Mouse (Mus musculus) thymus, postnatal 14 days (tissue): ENCODE measurements around the gene Gkn1.

Experiments
- DNase-seq: peaks from one replicate; pipeline ENCODE4 v3.0.0; 2021

The Gkn1 gene

DNA sequence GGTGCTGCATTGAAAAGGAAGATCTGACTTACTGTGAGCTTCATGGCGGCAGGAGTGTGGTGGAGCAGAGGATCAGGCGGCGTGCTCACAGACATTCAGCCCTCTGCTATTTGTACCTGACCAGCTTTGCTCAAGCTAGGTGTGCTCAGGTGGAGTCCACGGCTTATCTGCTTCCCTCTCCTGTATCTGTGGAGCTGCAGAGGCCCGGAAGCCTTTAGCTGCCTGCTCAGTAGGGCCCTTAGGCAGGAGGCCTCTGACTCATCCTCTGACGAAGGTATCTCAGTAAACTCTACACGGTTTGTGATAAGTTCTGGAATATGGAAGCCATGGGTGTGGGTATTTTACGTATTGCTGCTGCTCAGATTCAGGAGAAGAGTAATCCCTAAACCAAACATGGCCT lies at the start of gene Gkn1:
TSS of gene Gkn1 (minus strand) at position 114 of the 400 bp plus-strand sequence.
- no peak for DNase-seq

DNA sequence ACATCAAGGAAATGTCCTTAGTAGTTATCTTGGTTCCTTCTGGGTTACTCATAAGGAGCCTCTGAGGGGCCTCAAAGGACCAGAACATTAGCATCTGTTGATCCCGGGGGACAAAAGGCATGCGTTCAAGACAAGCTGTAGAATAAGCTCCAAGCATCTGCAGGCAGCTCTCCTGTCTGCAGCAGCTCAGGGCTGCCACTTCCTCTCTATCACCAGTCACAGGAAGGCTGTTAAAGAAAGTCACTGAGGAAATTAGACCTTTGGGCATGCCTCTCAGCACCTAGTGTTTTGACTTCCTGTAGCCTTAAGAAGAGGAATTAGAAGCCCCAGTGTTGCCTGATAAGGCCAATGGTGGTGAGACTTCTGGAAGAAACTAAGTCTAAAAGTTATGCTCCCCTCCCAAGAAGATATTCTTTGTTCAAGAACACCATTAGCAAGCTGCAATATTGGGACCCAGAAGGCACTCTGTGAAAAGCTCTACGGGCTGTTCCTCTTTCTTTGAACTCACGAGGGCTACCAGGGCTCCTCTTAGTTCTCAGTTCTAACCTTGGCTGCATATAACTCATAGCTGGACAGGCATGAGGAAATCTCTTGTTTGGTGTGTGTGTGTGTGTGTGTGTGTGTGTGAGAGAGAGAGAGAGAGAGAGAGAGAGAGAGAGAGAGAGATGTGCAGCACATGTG lies 49.3 kb upstream of the Gkn1 start:
- peak; percentile 54 for DNase-seq

DNA sequence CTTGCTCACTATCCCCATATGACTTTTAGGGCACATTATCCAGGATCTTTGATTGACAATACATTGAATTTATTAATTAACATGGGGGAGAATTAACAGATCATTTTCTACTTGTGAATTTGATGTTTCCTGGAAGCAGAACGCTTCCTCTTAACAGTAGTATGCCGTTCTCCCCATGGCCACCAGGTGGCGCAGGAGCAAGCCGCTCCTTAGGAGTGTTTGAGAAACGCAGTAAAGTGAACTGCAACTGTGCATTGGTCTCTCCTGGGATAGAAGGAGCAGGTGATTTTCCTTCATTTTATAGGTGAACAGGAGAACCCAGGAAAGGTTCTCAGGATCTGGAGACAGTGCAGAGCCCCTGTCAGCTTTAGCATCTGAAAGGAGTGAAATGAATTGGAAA lies 48.4 kb upstream of the Gkn1 start:
- DNase-seq = peak; percentile 87

DNA sequence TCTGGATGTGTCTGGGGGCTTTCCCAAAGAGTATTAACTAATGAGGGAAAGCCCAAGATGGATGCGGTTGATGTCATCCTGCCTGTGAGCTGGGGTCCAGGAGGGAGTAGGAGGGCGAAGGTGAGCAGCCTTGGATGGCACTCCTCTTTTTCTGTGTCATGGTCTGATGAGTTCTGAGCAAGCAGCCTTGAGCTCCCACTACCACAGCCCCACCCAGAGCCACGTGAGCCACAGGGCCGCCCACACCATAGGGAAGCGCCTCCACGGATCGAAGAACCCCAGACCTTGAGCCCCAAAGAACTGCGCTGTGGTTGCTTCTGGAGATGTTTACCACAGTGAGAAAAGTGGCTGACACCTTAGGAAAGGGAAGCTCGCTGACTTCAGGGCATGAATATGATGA lies 44.0 kb upstream of the Gkn1 start:
- peak; percentile 23 for DNase-seq

DNA sequence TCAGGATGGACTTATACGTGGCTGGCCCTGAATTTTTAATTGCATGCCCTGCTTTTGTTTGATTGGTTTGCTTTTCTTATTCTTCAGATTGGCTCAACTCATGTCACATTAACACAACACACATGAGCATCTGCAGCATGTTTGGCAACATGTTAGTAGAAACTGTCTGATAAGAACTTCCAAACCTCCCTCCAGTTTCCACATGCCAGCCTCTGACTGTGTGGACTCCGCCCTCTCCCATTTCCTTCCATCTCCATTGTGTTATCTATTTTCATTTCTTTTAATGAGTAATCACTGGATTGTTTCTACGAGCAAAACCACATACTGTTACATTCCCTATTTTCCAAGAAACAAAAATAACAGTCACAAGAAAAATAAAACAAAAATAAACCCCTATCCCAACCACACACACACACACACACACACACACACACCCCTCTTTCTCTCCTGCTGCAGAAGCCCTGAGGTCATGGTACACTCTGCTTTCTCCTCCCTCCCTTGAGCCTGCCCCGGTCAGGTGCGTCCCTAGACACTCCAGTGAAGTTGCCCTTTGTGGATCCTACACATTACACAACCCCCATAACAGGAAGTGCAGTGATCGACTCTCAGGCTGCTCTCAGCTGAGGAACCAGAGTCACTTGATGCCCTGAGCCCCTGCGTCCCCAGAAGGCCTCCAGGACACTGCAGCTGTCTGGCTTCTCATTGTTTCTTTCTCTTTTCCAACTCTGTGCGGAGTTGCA lies 42.9 kb upstream of the Gkn1 start:
- no peak for DNase-seq

DNA sequence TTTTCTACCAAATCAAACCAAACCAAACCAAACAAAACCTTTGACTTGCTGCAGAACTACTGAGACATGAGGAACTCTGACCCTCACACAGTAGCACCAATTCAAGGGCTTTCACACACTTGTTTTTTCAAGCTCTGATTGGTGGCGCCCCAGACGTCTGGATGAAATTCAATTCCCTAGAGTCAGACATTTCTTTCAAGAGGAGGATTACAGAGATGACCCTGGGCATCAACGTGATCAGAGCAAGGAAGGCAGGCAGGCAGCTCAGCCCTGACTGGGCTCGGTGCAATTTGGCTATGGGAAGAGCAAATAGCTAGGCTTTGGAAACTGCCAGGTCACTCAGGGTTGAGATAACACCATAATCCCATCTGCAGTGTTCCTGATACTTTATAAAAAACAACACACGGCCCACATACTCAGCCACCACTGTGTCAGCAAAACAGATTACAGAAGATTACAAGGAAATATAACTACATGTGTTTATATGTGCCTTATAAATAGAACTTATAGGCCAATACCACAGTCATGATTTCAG lies 38.8 kb upstream of the Gkn1 start:
- DNase-seq = no peak

DNA sequence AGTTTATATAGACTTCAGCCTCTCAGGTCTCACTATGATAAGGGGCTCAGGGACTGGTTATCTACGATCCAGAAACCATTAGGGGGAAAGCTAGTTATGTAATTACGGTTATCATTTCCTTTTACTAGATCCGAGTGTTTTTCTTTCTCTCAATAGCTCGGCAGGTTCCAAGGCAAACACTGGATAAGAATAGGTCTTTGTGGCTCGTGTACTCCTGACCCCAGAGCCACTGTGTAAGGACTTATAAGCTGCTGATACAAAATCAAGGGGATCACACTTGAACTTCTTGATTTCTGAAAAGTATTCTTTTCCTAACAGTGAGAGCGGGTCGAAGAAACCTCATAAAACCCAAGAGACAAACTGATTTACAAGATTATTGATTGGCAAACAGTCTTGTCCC lies 38.1 kb upstream of the Gkn1 start, which contains the start of gene Gkn3:
TSS of gene Gkn3 (minus strand) at position 59 of the 400 bp plus-strand sequence.
- no peak for DNase-seq

DNA sequence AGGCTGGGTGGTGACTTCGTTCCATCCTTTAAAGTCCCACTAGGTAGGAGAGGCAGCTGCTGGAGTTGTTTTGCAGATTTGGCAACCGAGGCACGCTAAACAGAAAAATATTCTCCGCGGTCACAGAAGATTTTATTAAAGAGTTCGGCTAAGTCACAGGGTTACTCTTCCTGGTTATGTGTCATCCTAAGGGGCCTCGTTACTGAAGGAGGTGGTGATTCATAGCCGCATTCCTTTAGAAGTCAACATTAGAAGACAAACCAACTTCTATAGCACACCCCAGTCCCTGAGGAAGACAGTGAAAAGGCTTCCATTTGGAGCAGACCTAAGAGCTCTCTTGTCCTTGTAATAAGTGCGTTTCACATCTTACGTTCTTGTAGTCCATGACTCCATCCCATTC lies 35.9 kb upstream of the Gkn1 start:
- DNase-seq = no peak

DNA sequence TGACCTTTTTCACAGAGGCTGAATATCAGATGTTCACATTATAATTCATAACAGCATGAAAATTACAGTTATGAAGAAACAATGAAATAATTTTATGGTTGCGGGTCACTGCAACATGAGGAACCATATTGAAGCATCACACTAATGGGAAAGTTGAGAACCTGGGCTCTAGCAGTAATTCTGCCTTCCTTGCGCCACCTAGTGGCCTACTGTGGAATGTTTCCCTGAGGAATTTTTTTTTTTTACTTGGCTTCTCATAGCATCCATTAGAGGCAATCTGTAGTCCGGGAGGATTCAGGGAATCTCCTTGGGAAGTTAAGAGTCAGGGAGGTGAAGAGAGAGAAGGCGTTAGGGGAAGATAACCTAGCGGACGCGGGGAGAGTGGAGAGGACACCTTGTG lies 35.5 kb upstream of the Gkn1 start:
- DNase-seq = peak; percentile 44

DNA sequence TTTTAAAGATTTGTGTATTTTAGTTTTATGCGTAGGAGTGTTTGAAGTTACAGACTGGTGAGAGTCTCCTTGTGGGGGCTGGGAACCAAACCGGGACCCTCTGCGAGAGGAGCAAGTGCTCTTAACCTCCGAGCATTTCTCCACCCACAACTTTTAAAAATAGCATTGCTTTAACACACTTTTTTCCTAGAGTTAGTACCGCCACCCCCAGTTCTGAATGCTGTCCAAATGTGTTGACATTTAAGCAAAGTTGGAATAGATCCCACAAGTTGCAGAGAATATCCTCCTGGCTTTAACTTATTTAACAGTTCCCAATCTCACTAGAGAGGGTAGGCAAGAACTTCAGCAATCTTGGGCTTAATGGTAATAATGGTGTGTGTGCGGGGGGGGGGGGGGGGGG lies 34.0 kb upstream of the Gkn1 start:
- no peak for DNase-seq

DNA sequence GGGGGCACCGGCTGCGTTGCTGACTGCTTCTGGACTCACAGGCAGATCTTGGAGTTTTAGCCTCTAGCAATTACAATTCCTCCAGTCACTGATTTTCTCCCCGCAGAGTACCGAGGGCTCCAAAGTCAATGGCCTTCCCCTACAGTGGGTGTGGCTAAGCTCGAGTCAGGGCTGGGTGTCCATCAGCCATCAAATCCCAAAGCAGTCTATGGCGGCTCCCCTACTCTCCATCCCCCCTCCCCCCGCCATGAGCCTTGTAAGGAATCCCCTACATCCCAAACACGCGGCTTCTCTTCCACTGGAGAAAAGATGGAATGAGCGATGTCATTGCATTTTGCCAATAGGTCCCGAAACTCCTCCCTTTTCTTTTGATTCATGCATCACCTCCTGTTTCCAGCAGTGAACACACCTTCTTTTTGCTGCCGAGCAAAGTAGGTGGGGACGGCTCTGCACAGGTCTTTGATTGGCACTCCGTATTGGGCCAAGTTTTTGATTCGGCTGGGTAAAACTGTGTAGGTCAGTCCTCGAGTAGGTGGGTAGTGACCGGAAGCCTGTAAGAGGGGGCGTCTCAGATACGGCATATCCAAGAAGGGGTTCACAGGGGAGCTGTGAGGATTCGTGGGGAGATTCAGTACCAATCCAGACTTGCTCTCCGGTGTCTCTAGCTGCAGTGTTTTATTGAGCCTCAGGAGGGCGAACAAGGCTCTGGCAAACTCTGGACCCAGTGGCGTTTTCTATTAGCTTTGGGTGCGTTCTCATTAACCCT lies 33.4 kb upstream of the Gkn1 start:
- no peak for DNase-seq

DNA sequence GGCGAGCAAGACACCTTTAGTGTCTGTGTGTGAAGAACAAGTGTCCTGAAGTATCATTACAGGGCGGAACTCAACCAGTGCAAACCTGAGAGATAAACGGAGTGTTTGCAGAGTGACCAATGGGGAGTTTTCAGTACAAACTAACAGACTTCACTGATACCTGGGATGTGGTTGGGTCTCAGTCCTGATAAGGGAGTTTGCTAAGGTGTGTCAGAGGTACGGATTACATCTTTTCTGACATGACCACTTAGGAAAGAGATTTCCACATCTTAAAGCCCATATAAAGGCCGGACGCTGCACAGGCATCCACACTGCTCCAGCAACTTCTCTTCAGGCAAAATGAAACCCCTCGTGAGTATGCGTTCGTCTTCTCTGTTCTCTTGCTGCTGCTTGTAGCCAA lies 22.3 kb upstream of the Gkn1 start, which contains the start of gene Gkn2:
TSS of gene Gkn2 (plus strand) at position 301 of the 400 bp plus-strand sequence.
- DNase-seq = no peak

DNA sequence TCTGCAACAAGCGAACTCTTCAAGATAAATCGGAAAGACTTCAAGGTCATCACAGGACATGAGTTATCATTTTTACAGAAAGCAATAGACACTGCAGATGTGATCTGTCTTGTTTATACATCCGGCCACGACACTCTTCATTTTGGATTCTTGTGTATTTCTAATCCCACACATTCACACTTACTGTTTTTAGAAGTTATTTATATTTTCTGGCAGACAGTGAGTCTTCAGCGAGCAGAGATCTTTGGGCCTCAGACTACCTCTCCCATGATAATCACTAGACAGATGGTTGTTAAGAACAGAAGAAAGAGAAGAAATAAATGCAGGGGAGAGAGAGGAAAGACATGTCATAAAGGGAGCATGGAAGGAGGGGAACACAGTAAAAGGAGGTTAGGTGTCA lies 18.5 kb upstream of the Gkn1 start:
- DNase-seq = no peak

DNA sequence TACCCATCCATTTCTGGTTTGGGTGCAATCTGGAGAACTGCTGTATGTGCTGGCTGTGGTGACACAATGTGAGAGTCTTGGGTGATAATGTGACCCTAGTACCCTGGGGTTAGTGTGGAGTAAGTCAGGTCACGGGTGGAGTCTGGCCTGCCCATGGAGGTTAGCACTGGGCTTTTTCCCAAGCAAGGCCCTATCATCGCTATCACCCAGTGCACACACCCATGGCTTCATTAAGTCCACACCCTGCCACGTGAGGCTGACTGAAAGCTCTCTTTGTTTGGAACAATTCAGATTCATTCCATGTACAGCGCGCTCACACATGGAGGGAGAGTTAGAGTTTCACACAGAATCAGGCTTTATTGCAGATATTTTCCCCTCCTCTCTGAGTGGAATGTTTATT lies 3.7 kb upstream of the Gkn1 start:
- no peak for DNase-seq

DNA sequence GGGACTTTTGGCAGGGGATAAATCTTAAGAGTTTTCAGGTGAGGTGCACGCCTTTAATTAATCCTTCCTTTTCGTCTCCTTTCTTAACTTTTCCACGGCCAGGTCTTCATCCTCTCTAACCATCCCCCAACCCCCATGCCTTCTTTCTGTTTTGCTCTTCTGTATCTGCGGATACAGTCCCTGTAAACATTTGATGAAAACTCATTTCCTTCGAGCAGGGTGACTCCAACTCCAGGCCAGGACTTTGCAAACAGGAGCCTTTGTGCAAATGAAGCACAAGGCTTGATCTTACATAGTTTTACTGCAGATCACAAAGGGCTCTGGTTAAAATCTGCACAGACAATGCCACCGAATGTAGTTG lies 14.8 kb downstream of the Gkn1 start:
- DNase-seq = no peak

DNA sequence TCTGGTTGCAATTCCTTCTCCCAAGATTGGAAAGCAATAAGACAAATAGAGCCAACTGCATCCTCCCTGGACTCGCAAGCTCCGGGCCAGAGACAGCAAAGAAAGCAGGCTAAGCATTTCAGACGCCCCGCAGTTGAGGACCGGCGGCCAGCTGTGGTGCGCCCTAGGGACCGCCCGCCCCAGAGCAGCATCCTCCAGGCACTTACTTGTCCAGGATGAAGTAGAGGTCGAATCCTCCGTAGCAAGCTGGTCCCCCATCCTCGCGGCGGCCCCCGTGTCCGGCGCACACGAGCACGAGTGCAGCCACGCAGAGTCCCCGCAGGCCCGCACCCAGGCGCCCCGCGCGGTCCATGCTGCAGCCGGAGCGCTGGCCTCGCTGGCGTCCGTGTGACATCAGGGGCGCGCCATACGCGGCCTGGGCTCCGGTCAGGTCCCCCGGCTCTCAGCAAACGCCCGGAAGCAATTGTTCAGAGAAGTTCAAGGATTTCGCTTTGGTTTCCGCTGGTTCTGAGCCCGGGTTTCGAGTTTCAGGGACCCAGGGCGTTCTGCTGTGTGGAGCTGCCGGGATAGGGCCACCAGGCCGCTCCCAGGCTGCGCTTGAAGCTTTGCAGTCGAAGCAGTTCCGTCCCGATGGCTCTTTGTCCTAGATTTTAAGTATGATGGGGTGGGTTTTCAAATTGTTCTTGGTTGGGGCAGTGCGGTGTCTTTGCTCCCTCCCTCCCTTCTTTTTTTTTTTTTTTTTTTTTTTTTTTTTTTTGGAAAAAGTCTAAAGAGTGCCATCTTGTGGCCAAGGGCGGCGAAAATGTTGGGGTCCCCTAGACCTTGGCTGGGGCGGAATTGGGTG lies 15.4 kb downstream of the Gkn1 start, which contains the start of gene Antxr1:
TSS of gene Antxr1 (minus strand) at position 731 of the 844 bp plus-strand sequence.
- peak; percentile 56 for DNase-seq

DNA sequence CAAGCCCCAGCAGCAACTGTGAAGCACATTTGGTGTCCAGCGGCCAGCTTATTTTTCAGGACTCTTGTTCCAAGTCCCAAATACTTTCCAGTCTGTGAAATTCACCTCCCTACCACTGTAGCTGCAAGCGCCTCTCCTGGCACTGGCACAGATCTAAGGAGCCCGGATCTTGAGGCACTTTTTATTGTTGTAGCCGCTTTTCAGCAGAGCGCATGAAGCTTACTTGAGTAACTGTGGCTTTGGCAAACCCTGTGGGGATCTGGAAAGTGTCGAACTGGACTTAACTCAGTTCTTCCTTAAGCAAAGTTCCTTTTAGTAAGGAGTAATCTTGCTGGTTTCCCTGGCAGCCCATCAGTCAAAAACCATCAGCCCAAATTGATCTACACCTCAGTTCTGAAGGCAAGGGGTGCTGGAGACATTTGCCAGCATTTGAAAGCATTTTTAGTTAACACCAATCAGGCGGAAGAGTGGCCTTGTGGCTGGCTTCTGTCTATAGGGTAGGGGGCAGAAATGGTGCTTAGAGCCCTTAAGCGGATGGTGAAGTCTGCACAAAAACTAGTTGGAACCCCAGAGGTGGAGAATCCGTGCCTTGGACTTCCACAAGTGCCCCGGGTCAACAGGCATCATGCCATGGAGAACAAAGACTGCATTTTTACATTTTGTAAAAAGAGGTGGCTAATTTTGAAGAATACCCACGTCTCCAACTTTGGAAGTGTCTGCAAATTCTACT lies 16.2 kb downstream of the Gkn1 start:
- no peak for DNase-seq

DNA sequence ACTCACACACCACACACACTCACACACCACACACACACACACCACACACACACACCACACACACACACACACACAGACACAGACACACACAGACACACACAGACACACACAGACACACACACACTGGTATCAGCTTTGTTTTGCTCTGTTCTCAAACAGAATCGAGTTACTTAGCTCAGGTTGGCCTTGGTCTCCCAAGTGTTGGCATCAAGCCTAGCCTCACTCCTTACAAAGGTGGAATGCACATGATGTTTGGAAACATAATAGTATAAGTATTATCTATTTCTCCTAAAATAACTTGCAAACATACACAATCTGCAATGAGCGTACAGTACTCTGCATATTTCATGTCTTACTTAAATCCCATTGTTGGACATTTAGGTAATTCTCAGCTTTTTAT lies 18.4 kb downstream of the Gkn1 start:
- DNase-seq = no peak

DNA sequence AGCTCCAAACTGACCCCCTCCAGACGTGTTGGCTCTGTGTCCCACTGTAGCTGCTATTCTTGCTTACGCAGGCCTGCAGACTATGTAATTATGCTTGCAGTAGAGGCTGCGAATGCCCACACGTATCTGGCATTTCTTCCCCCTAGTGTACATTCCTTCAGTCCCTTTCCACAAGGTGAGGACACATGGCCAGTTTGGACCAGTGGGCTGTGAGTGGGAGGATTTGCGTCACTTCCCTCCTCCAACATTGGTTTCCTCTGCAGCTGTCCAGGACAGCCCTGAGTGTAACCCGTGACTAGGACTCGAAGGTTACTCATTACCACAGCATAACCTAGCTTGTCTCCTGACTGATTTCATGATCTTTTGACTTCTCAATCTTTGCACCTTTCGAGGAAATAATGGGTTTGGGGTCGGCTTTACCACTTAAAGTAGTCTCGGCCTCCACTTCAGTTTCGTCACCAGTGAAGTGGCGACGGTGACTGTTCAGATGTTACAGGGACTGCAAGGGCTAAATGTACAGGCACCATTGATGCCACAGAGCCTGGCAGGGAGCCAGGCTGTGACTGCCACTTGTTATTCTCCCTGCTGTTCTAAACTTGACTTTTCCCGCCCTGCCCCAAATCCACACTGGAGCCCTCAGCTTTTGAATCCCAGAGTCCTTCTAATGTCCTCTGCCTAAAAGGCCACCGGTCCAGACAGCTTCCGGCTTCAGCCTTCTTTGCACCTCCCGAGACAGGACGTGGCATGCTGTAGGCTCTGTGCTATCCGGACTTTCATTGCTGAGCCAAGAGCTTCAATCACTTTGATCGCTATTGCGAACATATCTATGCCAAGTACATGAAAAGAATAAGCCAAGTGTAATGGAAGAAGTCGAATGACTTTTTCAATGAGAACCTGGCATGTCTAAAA lies 22.2 kb downstream of the Gkn1 start:
- no peak for DNase-seq

DNA sequence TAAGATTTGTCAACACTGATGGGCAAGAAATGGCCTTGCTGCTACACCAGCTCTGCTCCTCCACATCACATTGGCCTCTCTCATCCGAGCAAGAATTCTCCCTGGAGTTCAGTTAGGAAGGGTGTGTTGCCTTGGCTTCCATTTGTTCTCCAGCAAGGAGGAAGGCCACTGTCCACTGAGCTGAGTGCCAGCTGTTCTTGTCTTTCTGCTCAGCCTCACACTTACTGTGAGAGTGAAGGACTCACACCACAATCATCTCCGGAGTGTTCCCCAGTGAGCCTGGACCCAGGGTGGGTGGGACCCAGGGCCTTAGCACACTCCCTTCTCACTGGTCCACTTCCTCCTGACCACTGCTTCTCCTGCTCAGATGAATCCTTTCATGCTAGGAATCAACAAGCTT lies 23.8 kb downstream of the Gkn1 start:
- no peak for DNase-seq

DNA sequence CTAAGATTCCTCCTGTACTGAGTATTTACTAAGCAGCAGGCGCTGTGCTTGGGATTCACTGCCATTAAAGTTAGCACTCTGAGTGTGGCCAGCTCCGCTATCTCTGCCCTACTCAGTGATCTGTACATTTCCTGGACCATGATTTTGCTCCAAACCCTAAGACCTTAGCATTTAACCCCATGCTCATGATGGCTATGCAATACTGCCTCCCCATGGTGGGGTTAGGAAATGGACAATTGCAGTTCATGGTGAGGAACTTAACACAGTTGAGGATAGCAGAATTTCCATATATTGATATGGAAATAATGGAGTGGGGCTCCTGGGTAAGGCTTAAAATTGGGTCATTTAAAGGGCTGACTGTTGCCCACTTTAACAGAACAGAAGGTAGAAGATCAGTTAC lies 27.4 kb downstream of the Gkn1 start:
- DNase-seq = peak; percentile 72
